Comparison of ENCODE assay signal across 8 mouse cellular contexts in the genomic region with DNA sequence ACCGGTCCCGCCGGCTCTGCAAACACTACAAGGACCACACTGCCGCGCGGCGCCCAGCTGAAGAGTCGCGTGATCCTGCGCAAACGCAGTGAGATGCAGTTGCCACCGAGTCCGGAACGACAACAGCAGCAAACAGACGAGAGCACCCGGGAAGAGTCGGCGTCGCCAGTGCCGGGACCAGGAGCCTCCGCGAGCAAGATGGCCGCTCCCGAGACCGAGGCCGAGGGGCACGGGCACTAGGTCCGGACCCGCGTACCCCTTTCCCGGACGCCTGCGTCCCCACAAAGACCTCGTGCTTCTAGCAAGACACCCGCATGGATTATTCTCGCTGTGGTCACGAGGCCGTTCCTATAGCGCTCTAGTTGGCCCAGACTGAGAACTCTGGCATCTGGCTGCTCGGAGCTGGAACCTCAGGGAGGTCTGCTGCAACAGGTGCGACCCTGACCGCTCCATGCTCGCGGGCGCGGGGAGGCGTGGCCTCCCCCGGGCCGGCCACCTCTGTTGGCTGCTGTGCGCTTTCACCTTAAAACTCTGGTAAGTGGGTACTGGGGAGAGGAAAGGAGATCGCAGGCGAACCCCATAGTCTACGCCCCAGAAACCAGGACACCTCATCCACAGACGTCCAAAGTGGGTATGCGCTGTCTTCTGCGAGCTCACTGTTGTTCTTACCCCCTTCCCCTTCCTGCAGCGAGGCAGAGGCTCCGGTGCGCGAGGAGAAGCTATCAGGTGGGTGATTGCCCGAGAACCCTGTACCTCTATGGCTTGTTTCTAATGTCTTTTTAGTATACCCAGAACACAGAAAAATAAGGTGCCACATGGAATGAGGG. TPM values are rescaled to one million over a fixed set of nuclear protein-coding genes. Genes with fewer than 3 reads are reported as not detected.
DNase-seq lines count a peak whose midpoint lies in the region; ATAC-seq and TF ChIP-seq lines count a peak whose summit lies in the region.

A gene (plus strand): TSS at position 91 of the 827 bp plus-strand sequence.

- 0 out of 6 replicates have a peak, but pooled peaks of 1 of the 3 experiments have one; percentile 6 for TF ChIP-seq CTCF in MEL (IDR thresholded peaks at IDR 0.05 in 2 of 3, conservative IDR thresholded peaks at IDR 0.05 in 1 of 3; ENCODE audit: control insufficient read depth in 1 of 3, insufficient read depth in 1 of 3, low read depth in 2 of 3, low read length in 3 of 3, poor library complexity in 1 of 3, severe bottlenecking in 1 of 3)
- peak; percentile 33 for TF ChIP-seq CTCF in lung, postnatal 0 days (IDR thresholded peaks at IDR 0.05)

- H3K27me3 ChIP-seq in MEL (ENCODE audit: control insufficient read depth in 1 of 2, insufficient read depth in 2 of 2, low read length in 2 of 2): no peaks in the 10 kb centered on the region
- no peaks in the 10 kb centered on the region for H3K27me3 ChIP-seq in lung, postnatal 0 days (replicated peaks; ENCODE audit: insufficient read depth, low read length)

- no peaks in the 10 kb centered on the region for H3K9me3 ChIP-seq in MEL (replicated peaks; ENCODE audit: insufficient read depth, low read length)
- H3K9me3 ChIP-seq in lung, postnatal 0 days (ENCODE audit: low read length): no peaks in the 10 kb centered on the region

- H3K27ac ChIP-seq in MEL (ENCODE audit: control insufficient read depth, low read depth, low read length): peak within 1 kb of the TSS; percentile 80
- peak within 1 kb of the TSS; percentile 88 for H3K27ac ChIP-seq in lung, postnatal 0 days (ENCODE audit: low read length)

- TF ChIP-seq RAD21 in MEL (IDR thresholded peaks at IDR 0.05; ENCODE audit: low read depth, low read length): no peak

- peak; percentile 95 to 98 for ATAC-seq in hematopoietic stem cell, adult 5-6 weeks (replicated peaks in 1 of 2; ENCODE audit: insufficient read depth in 1 of 2, low FRiP score in 2 of 2, low TSS enrichment in 1 of 2, low read depth in 1 of 2, poor library complexity in 2 of 2, severe bottlenecking in 2 of 2)
- peak; percentile 99 for ATAC-seq in lung, postnatal 0 days

- H3K4me2 ChIP-seq in lung, postnatal 0 days (replicated peaks; ENCODE audit: low read depth, low read length): peak within 1 kb of the TSS; percentile 90

- H3K9ac ChIP-seq in MEL (ENCODE audit: control insufficient read depth, low read depth, low read length, poor library complexity, severe bottlenecking): peak within 1 kb of the TSS; percentile 83
- peak within 1 kb of the TSS; percentile 82 for H3K9ac ChIP-seq in lung, postnatal 0 days (replicated peaks; ENCODE audit: low read depth)

- peak; percentile 97 to 99; a peak in 3 of 4 replicates for TF ChIP-seq POLR2A in MEL (IDR thresholded peaks at IDR 0.05; ENCODE audit: control insufficient read depth in 1 of 2, insufficient read depth in 1 of 2, low read depth in 1 of 2, low read length in 2 of 2, poor library complexity in 1 of 2)

- H3K4me3 ChIP-seq in MEL (ENCODE audit: control insufficient read depth in 1 of 2, insufficient read depth in 1 of 2, low read depth in 2 of 2, low read length in 2 of 2): peak within 1 kb of the TSS; percentile 66 to 79
- H3K4me3 ChIP-seq in lung, postnatal 0 days (ENCODE audit: low read depth, low read length): peak within 1 kb of the TSS; percentile 75

- TF ChIP-seq EP300 in MEL (IDR thresholded peaks at IDR 0.05; ENCODE audit: low read depth in 1 of 2, low read length in 2 of 2): 0 out of 4 replicates have a peak, but pooled peaks of 1 of the 2 experiments have one; percentile 2
- TF ChIP-seq EP300 in lung, postnatal 0 days (IDR thresholded peaks at IDR 0.05): no peak

- H3K4me1 ChIP-seq in MEL (ENCODE audit: control insufficient read depth in 1 of 2, insufficient read depth in 2 of 2, low read length in 2 of 2): peaks cover 7 to 10% of the 10 kb centered on the region in 2 experiments; a peak in 2 of 4 replicates
- peaks cover 2% of the 10 kb centered on the region; the same call in 1 of the 2 replicates for H3K4me1 ChIP-seq in lung, postnatal 0 days (ENCODE audit: insufficient read depth, low read depth, low read length)

- under 1% methylated on average over 61 of the region's 61 CpGs for WGBS in lung, postnatal 0 days

- H3K36me3 ChIP-seq in MEL (ENCODE audit: control insufficient read depth in 1 of 2, insufficient read depth in 2 of 2, low read length in 2 of 2): peaks cover 2 to 14% of the 10 kb centered on the region in 2 experiments; a peak in 3 of 4 replicates
- H3K36me3 ChIP-seq in lung, postnatal 0 days (ENCODE audit: insufficient read depth, low read length): 0 out of 2 replicates have a peak, but pooled peaks cover 13% of the 10 kb centered on the region

- peak; percentile 99 for DNase-seq in MEL (ENCODE audit: low read depth, low spot score)
- DNase-seq in cerebellum, adult 8-10 months: peak; percentile 89
- DNase-seq in forelimb bud, embryonic 11.5 days (ENCODE audit: low read depth, low spot score): peak; percentile 92
- peak; percentile 97 for DNase-seq in layer of hippocampus, adult 9-11 months
- peak; percentile 98 for DNase-seq in lung, postnatal 0 days (ENCODE audit: low spot score)
- peak; percentile 81 for DNase-seq in ovary, postnatal 14 days (ENCODE audit: low spot score)
- peak; percentile 93 for DNase-seq in thymus, postnatal 14 days

- H3K79me2 ChIP-seq in MEL (ENCODE audit: control insufficient read depth, insufficient read depth, low read length, poor library complexity): peaks cover 14% of the 10 kb centered on the region

TF ChIP-seq in MEL, 35 proteins besides CTCF, POLR2A, EP300 and RAD21:
- TF ChIP-seq POLR2AphosphoS2 (IDR thresholded peaks at IDR 0.05; ENCODE audit: low read length) (peak; percentile 94; the same call in 1 of the 2 replicates), NELFE (IDR thresholded peaks at IDR 0.05; ENCODE audit: low read depth, low read length) (peak; percentile 88), MAFK (IDR thresholded peaks at IDR 0.05; ENCODE audit: borderline replicate concordance, low read depth, low read length) (no peak), UBTF (IDR thresholded peaks at IDR 0.05; ENCODE audit: borderline replicate concordance, insufficient read depth, low read depth, low read length) (peak; percentile 77; the same call in 1 of the 2 replicates), HCFC1 (IDR thresholded peaks at IDR 0.05; ENCODE audit: low read depth, low read length) (peak; percentile 98), POLR2AphosphoS5 (IDR thresholded peaks at IDR 0.05; ENCODE audit: borderline replicate concordance, low read depth, low read length) (peak; percentile 35; the same call in 1 of the 2 replicates), KAT2A (conservative IDR thresholded peaks at IDR 0.05; ENCODE audit: low read depth, low read length) (peak; percentile 99), USF1 (IDR thresholded peaks at IDR 0.05; ENCODE audit: low read depth, low read length) (peak; percentile 98), TAL1 (IDR thresholded peaks at IDR 0.05; ENCODE audit: low read length) (no peak), ETS1 (IDR thresholded peaks at IDR 0.05; ENCODE audit: low read depth, low read length) (peak; percentile 83), TBP (IDR thresholded peaks at IDR 0.05; ENCODE audit: low read depth, low read length) (peak; percentile 89), MEF2A (IDR thresholded peaks at IDR 0.05; ENCODE audit: extremely low read depth, insufficient replicate concordance, low read depth, low read length, poor library complexity, severe bottlenecking) (no peak), CHD2 (IDR thresholded peaks at IDR 0.05; ENCODE audit: low read length) (peak; percentile 89), SIN3A (IDR thresholded peaks at IDR 0.05; ENCODE audit: low read length) (peak; percentile 99), USF2 (IDR thresholded peaks at IDR 0.05; ENCODE audit: borderline replicate concordance in 1 of 2, insufficient read depth in 1 of 2, low read depth in 1 of 2, low read length in 2 of 2) (peak; percentile 25 to 73; a peak in 3 of 4 replicates), MXI1 (IDR thresholded peaks at IDR 0.05; ENCODE audit: low read depth, low read length) (peak; percentile 91), ZNF384 (IDR thresholded peaks at IDR 0.05; ENCODE audit: low read depth, low read length) (no peak), TCF12 (IDR thresholded peaks at IDR 0.05; ENCODE audit: low read depth, low read length) (peak; percentile 87), ZMIZ1 (IDR thresholded peaks at IDR 0.05; ENCODE audit: low read depth, low read length) (peak; percentile 98), ZKSCAN1 (IDR thresholded peaks at IDR 0.05; ENCODE audit: low read depth, low read length) (no peak), MYC (IDR thresholded peaks at IDR 0.05; ENCODE audit: low read depth, low read length) (peak; percentile 88), MYB (IDR thresholded peaks at IDR 0.05; ENCODE audit: low read depth, low read length) (peak; percentile 47; the same call in 1 of the 2 replicates), BHLHE40 (IDR thresholded peaks at IDR 0.05; ENCODE audit: borderline replicate concordance, low read depth, low read length) (peak; percentile 99), JUND (IDR thresholded peaks at IDR 0.05; ENCODE audit: low read depth, low read length) (no peak), CHD1 (IDR thresholded peaks at IDR 0.05; ENCODE audit: low read depth, low read length) (no peak), MAX (IDR thresholded peaks at IDR 0.05; ENCODE audit: low read length) (peak; percentile 80; the same call in 1 of the 2 replicates), GATA1 (IDR thresholded peaks at IDR 0.05; ENCODE audit: low read depth, low read length) (no peak), MAZ (IDR thresholded peaks at IDR 0.05; ENCODE audit: low read depth, low read length) (0 out of 2 replicates have a peak, but pooled peaks have one; percentile 13), NRF1 (IDR thresholded peaks at IDR 0.05; ENCODE audit: insufficient read depth, low read depth, low read length, poor library complexity, severe bottlenecking) (peak; percentile 98), ELF1 (IDR thresholded peaks at IDR 0.05; ENCODE audit: low read depth, low read length) (peak; percentile 97)

RNA-seq across cellular contexts. Expression of the gene that starts here (rescaled TPM):
- total RNA-seq in MEL (2012; rRNA removed): 76.0 and 107 TPM in 2 replicates
- polyA plus RNA-seq in MEL (2012; ENCODE audit: insufficient read depth in 1 of 2, insufficient read length in 2 of 2, low read depth in 1 of 2, low replicate concordance in 2 of 2, missing spikeins in 1 of 2): 100 to 1,000 TPM in 1 of 2 experiments, not detected in 1; 103 TPM
- total RNA-seq in hematopoietic stem cell, adult 5-6 weeks (2017): 45.2 and 54.4 TPM in 2 replicates
- 148 and 154 TPM in 2 replicates for polyA plus RNA-seq in lung, postnatal 0 days (2015; fragmentation: Nextera tagmentation; extraction: Ambion mirVana)

Comparison
In these comparisons a context has a peak if more than half of its experiments do, and no peak if none do; other contexts are left out.
1. Peak in every context shown above with its lines: DNase-seq, ATAC-seq, H3K4me3 ChIP-seq and H3K27ac ChIP-seq.